Mouse (Mus musculus) heart, embryonic 14.5 days (tissue): ENCODE measurements around the gene Dpep1. TPM values are rescaled to one million over a fixed set of nuclear protein-coding genes. Genes with fewer than 3 reads are reported as not detected.
A peak's percentile ranks its signal among the peaks of the same experiment; 100 is the strongest.

Experiments used
- ATAC-seq: fragments of 200-750 bp; cut with Nextera tagmentation; 2 replicates; pipeline ENCODE4 v1.8.0; 2017; ENCODE audit warnings: low read depth, moderate TSS enrichment; ENCODE audit not compliant: insufficient number of reproducible peaks, insufficient read depth, low FRiP score
- H3K27ac ChIP-seq, 2 experiments: fragments of 200-500 bp in 1 of 2; fragments of 300-500 bp in 1 of 2; sonication (generic) in 1 of 2; replicated peaks in 1 of 2; 2 replicates each; pipeline ENCODE4 v1.5.1; 2012 to 2014; ENCODE audit warnings: low read depth in 2 of 2, low read length in 2 of 2, control low read depth in 1 of 2, mild to moderate bottlenecking in 1 of 2, mixed read lengths in 1 of 2; ENCODE audit not compliant: control insufficient read depth in 1 of 2, insufficient read depth in 1 of 2
- H3K27me3 ChIP-seq: fragments of 300-500 bp; sonication (generic); 2 replicates; pipeline ENCODE4 v1.6.1; 2014; ENCODE audit warnings: mild to moderate bottlenecking, low read length, control low read depth; ENCODE audit not compliant: control insufficient read depth, insufficient read depth
- H3K36me3 ChIP-seq: fragments of 300-500 bp; sonication (generic); 2 replicates; pipeline ENCODE4 v1.6.1; 2014; ENCODE audit warnings: mild to moderate bottlenecking, control low read depth, low read length, mixed read lengths; ENCODE audit not compliant: control insufficient read depth, insufficient read depth
- H3K4me1 ChIP-seq, 2 experiments: fragments of 200-500 bp in 1 of 2; fragments of 300-500 bp in 1 of 2; sonication (generic) in 1 of 2; 2 replicates each; pipeline ENCODE4 v1.6.1; 2012 to 2014; ENCODE audit warnings: low read length in 2 of 2, control low read depth in 1 of 2, mixed read lengths in 1 of 2; ENCODE audit not compliant: control insufficient read depth in 2 of 2, insufficient read depth in 2 of 2
- H3K4me2 ChIP-seq: fragments of 300-500 bp; sonication (generic); 2 replicates; pipeline ENCODE4 v1.6.1; 2014; ENCODE audit warnings: mild to moderate bottlenecking, low read length
- H3K4me3 ChIP-seq, 2 experiments: fragments of 200-500 bp in 1 of 2; fragments of 300-500 bp in 1 of 2; sonication (generic) in 1 of 2; 2 replicates each; pipeline ENCODE4 v1.5.1; 2012 to 2014; ENCODE audit warnings: low read length in 2 of 2, mild to moderate bottlenecking in 2 of 2, control low read depth in 1 of 2, low read depth in 1 of 2, moderate library complexity in 1 of 2; ENCODE audit not compliant: control insufficient read depth in 1 of 2, insufficient read depth in 1 of 2
- H3K9ac ChIP-seq: fragments of 300-500 bp; sonication (generic); 2 replicates; pipeline ENCODE4 v1.6.1; 2014; ENCODE audit warnings: mild to moderate bottlenecking, low read length
- H3K9me3 ChIP-seq: fragments of 300-500 bp; sonication (generic); 2 replicates; pipeline ENCODE4 v1.6.1; 2016; ENCODE audit warnings: low read length, control low read depth; ENCODE audit not compliant: control insufficient read depth
- WGBS: fragments of 180-500 bp; shearing (Covaris S2); extraction: QIAGEN DNeasy Blood & Tissue Kit; methylation state at CpG from one replicate; pipeline ENCODE4 v1.1.7; 2014; 5-methylcytosine and 5-hydroxymethylcytosine counted together
- polyA plus RNA-seq: library from polyadenylated mRNA; unstranded; fragments of >200 nt; fragmentation: Nextera tagmentation; extraction: Ambion mirVana; gene quantifications from 2 replicates; pipeline ENCODE4 v1.2.1, GENCODE M21; 2014

Gene Dpep1
- polyA plus RNA-seq, 1 experiment from 2014 or later, result 4.2 TPM

DNA sequence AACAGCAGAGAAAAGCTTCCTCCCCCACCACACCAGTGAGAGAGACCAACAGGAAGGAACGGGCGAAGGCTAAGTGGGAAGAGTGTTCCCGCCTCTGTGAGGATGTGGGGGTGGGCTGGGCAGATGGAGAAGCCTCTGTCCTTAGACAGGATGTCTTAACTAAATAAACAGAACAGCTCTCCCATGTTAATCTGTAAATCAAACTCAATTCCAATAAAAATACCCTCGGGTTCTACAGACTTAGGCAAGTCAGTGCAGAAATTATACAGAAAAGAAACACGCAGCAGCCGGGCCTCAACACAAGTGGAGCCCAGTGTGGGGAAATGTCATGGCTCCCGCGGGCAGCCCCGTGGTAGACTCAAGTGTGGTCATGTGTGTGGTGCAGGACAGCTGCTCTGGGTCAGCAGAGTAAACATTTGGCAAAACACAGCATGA is 35.3 kb upstream of the Dpep1 start:
- no peak overlapping the region for H3K4me2 ChIP-seq
- no peak overlapping the region for H3K9ac ChIP-seq
- H3K4me1 ChIP-seq, result peaks cover under 1 to 1% of the 10 kb centered on the region in 2 experiments
- peak overlapping the region; percentile 55 to 67; a peak in 3 of 4 replicates for H3K27ac ChIP-seq
- 52% methylated on average over 9 of the region's 9 CpGs for WGBS
- no peaks in the 10 kb centered on the region for H3K27me3 ChIP-seq
- no peak overlapping the region for H3K4me3 ChIP-seq
- no peaks in the 10 kb centered on the region for H3K9me3 ChIP-seq
- H3K36me3 ChIP-seq, result no peaks in the 10 kb centered on the region
- peak; percentile 45; the same call in 1 of the 2 replicates for ATAC-seq

- Histone ChIP-seq H3K36me3 (no peaks in the 10 kb centered on the region), H3K4me1 (peaks cover 24 to 25% of the 10 kb centered on the region in 2 experiments), H3K4me3 (no peak overlapping the region), H3K9me3 (no peaks in the 10 kb centered on the region), H3K27me3 (no peaks in the 10 kb centered on the region), H3K27ac (no peak overlapping the region), H3K9ac (no peak overlapping the region), H3K4me2 (no peak overlapping the region)
- WGBS, result 72% methylated on average over 5 of the region's 5 CpGs
- no peak for ATAC-seq
These were observed 30.9 kb upstream of the Dpep1 start for GRCm38 (mm10) chr8:123155177-123155576.

DNA sequence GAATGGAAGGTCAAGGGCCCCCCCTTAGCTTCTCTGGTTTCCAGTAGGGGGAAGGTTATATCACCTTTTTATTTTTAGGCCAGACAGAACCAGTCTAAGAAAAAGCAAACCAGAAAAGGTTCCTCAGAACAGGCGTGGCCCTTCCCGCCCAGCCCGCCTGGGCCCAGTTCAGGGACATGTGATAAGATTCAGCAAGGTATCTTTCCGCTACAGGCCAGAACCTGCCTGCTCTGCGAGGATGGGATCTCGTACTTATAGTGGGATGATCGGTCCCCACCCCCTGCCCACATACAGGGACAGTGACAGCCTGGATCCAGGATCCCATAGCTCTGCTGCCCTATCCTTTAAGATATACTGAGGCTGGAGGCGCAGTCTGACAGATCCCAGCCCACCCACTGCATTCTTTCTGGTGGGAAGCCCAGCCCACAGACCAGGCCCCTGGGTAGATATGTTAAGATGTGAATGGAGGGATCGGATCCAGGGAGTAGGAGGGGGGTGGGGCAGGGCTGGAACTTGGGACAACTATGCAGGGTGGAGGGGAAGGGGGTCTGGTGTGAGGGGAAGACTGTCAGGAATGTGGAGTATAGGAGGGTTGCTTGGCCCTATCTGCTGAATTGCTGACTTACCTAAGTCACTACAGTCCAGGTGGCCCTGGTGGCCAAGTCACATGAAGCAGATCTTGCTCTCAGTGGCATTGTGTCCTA is 29.8 kb upstream of the Dpep1 start:
- Histone ChIP-seq H3K27ac (no peak overlapping the region), H3K36me3 (no peaks in the 10 kb centered on the region), H3K4me3 (no peak overlapping the region), H3K4me1 (peaks cover 24 to 25% of the 10 kb centered on the region in 2 experiments), H3K9ac (peak overlapping the region; percentile 22; the same call in 1 of the 2 replicates), H3K9me3 (no peaks in the 10 kb centered on the region), H3K4me2 (no peak overlapping the region), H3K27me3 (no peaks in the 10 kb centered on the region)
- no peak for ATAC-seq
- 40% methylated on average over 9 of the region's 9 CpGs for WGBS

- WGBS, result 36% methylated on average over 13 of the region's 13 CpGs
- peak within 1 kb of the TSS; percentile 14 to 23; a peak in 2 of 4 replicates for H3K4me3 ChIP-seq
- H3K4me2 ChIP-seq, result peak within 1 kb of the TSS; percentile 50
- no peaks in the 10 kb centered on the region for H3K27me3 ChIP-seq
- peaks cover 24 to 25% of the 10 kb centered on the region in 2 experiments for H3K4me1 ChIP-seq
- no peaks in the 10 kb centered on the region for H3K9me3 ChIP-seq
- no peak for ATAC-seq
- peak within 1 kb of the TSS; percentile 14 to 38 for H3K27ac ChIP-seq
- no peaks in the 10 kb centered on the region for H3K36me3 ChIP-seq
- peak within 1 kb of the TSS; percentile 21; the same call in 1 of the 2 replicates for H3K9ac ChIP-seq
These were observed 28.1 kb upstream of the Dpep1 start, which contains the start of gene Sult5a1 for GRCm38 (mm10) chr8:123157888-123158465. Gene Sult5a1, minus strand, starts transcription at chr8:123158315.

DNA sequence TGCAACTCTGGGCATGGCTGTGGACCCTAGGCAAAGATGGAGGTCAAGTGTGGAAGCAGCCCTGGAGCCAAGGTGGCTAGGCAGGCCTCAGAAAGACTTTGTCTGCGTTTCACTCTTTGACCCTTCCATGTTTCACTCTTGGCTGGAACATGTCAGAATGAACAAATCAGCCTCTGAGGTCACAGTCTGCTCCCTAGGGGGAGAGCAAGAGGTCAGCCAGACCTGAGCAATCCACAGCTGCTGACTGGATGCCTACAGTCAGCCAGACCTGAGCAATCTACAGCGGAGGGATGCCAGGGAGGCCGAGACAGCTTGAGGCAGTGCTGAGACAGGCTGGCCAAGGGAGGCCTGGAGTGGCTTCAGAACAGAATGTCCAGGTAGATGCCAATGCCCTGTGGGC is 4.7 kb upstream of the Dpep1 start:
- no peaks in the 10 kb centered on the region for H3K36me3 ChIP-seq
- H3K27ac ChIP-seq, result no peak overlapping the region
- H3K4me2 ChIP-seq, result no peak overlapping the region
- H3K4me1 ChIP-seq, result peaks cover 0 to 8% of the 10 kb centered on the region in 2 experiments; a peak in 3 of 4 replicates
- H3K9ac ChIP-seq, result no peak overlapping the region
- 74% methylated on average over 3 of the region's 3 CpGs for WGBS
- no peak overlapping the region for H3K4me3 ChIP-seq
- no peaks in the 10 kb centered on the region for H3K27me3 ChIP-seq
- H3K9me3 ChIP-seq, result peaks cover 3% of the 10 kb centered on the region; the same call in 1 of the 2 replicates
- 0 out of 2 replicates have a peak, but pooled peaks have one; percentile 17 for ATAC-seq

DNA sequence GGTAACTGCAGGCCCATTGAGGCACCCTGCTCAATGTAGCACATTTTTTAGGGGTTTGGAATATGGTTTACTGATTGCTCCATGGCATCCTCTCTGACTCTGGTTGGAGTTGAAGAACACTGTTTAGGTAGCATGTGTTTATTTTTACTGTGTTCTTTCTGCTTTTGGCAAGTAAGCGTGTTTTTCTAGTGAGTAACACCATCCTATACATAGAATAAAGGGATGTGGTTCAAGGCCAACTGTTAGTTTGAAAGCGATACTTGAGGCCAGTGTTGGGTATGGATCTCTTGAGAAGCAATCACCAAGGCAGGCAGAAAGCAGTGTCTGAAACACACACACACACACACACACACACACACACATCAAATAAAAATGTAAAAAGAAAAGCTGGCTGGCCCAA is 2.0 kb downstream of the Dpep1 start:
- H3K4me2 ChIP-seq, result no peak overlapping the region
- 87% methylated on average over 2 of the region's 2 CpGs for WGBS
- no peak overlapping the region for H3K9ac ChIP-seq
- H3K9me3 ChIP-seq, result no peaks in the 10 kb centered on the region
- no peak overlapping the region for H3K4me3 ChIP-seq
- H3K27ac ChIP-seq, result no peak overlapping the region
- H3K36me3 ChIP-seq, result no peaks in the 10 kb centered on the region
- no peak for ATAC-seq
- peaks cover 4 to 9% of the 10 kb centered on the region in 2 experiments; a peak in 3 of 4 replicates for H3K4me1 ChIP-seq
- H3K27me3 ChIP-seq, result no peaks in the 10 kb centered on the region

DNA sequence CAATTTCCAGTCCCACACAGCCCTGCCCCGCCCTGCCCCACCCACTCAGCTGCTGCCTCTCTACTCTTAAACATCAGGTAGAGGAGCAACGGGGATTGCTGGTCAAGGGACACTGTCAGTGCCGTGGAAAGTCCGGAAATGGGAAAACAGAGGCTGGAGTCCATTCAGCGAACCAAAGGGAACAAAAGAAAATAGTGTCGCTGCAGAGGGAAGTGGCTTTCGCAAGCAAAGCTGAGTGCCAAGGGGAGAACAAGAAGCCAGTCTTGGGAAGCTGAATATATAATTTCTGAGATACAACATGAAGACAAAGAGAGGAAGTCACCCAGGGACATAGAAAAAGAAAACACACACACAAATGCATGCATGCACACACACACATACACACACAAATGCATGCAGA is 2.8 kb downstream of the Dpep1 start:
- no peak overlapping the region for H3K9ac ChIP-seq
- 79% methylated on average over 7 of the region's 7 CpGs for WGBS
- no peak for ATAC-seq
- no peak overlapping the region for H3K4me2 ChIP-seq
- H3K9me3 ChIP-seq, result no peaks in the 10 kb centered on the region
- no peak overlapping the region for H3K27ac ChIP-seq
- H3K4me1 ChIP-seq, result peaks cover 4 to 9% of the 10 kb centered on the region in 2 experiments; a peak in 3 of 4 replicates
- H3K36me3 ChIP-seq, result no peaks in the 10 kb centered on the region
- no peaks in the 10 kb centered on the region for H3K27me3 ChIP-seq
- H3K4me3 ChIP-seq, result no peak overlapping the region
